Mouse (Mus musculus): Measurements from ENCODE around the gene Cdkn1a.
"Not testable (repeated sequence)": the region's sequence is repeated elsewhere in the genome, so short reads cannot be mapped to it uniquely, and the experiment has no call there.

Gene Cdkn1a

GRCm38 (mm10) chr17:29058487-29058886 lies 32.3 kb upstream of the Cdkn1a start:
- no peak for DNase-seq (ENCODE audit: low read depth, low spot score)

- DNase-seq (ENCODE audit: low read depth, low spot score) = no peak
Observed at GRCm38 (mm10) chr17:29059581-29059980, 31.2 kb upstream of the Cdkn1a start.

GRCm38 (mm10) chr17:29060946-29061345 lies 29.8 kb upstream of the Cdkn1a start:
- DNase-seq (ENCODE audit: low read depth, low spot score) = no peak

- DNase-seq (ENCODE audit: low read depth, low spot score) = no peak
Observed at GRCm38 (mm10) chr17:29062119-29063035, 28.4 kb upstream of the Cdkn1a start.

GRCm38 (mm10) chr17:29063121-29063987 lies 27.4 kb upstream of the Cdkn1a start:
- no peak for DNase-seq (ENCODE audit: low read depth, low spot score)

GRCm38 (mm10) chr17:29063988-29064285 lies 26.8 kb upstream of the Cdkn1a start:
- DNase-seq (ENCODE audit: low read depth, low spot score) = no peak

- no peak for DNase-seq (ENCODE audit: low read depth, low spot score)
Observed at GRCm38 (mm10) chr17:29065245-29065940, 25.4 kb upstream of the Cdkn1a start.

- no peak for DNase-seq (ENCODE audit: low read depth, low spot score)
Observed at GRCm38 (mm10) chr17:29065971-29066370, 24.8 kb upstream of the Cdkn1a start.

GRCm38 (mm10) chr17:29067416-29067815 lies 23.4 kb upstream of the Cdkn1a start:
- not testable (repeated sequence) for DNase-seq (ENCODE audit: low read depth, low spot score)

- DNase-seq (ENCODE audit: low read depth, low spot score) = no peak
Observed at GRCm38 (mm10) chr17:29067847-29068246, 22.9 kb upstream of the Cdkn1a start.

GRCm38 (mm10) chr17:29069063-29069462 lies 21.7 kb upstream of the Cdkn1a start:
- no peak for DNase-seq (ENCODE audit: low read depth, low spot score)

GRCm38 (mm10) chr17:29071820-29072219 lies 19.0 kb upstream of the Cdkn1a start:
- DNase-seq (ENCODE audit: low read depth, low spot score) = no peak

- no peak for DNase-seq (ENCODE audit: low read depth, low spot score)
Observed at GRCm38 (mm10) chr17:29072701-29073307, 18.0 kb upstream of the Cdkn1a start.

GRCm38 (mm10) chr17:29073313-29073712 lies 17.5 kb upstream of the Cdkn1a start:
- DNase-seq (ENCODE audit: low read depth, low spot score) = no peak

- DNase-seq (ENCODE audit: low read depth, low spot score) = no peak
Observed at GRCm38 (mm10) chr17:29074085-29074484, 16.7 kb upstream of the Cdkn1a start.

- no peak for DNase-seq (ENCODE audit: low read depth, low spot score)
Observed at GRCm38 (mm10) chr17:29076235-29076634, 14.5 kb upstream of the Cdkn1a start.

GRCm38 (mm10) chr17:29077786-29078509 lies 12.8 kb upstream of the Cdkn1a start:
- DNase-seq (ENCODE audit: low read depth, low spot score) = peak; percentile 23

GRCm38 (mm10) chr17:29078519-29079383 lies 12.0 kb upstream of the Cdkn1a start:
- DNase-seq (ENCODE audit: low read depth, low spot score) = peak; percentile 23

GRCm38 (mm10) chr17:29080758-29081617 lies 9.8 kb upstream of the Cdkn1a start:
- DNase-seq (ENCODE audit: low read depth, low spot score) = no peak
